Mouse (Mus musculus) stomach, adult 2 months (tissue): ENCODE data around the gene 4930563M21Rik. TPM values are rescaled to one million over a fixed set of nuclear protein-coding genes. Genes with fewer than 3 reads are reported as not detected.

Source experiments
- polyA plus RNA-seq: library from polyadenylated mRNA; depleted of rRNA; stranded (reverse); fragments of >200 nt; gene quantifications from 2 replicates; pipeline ENCODE4 v1.2.3, GENCODE M21; 2012; rRNA removed

The 4930563M21Rik gene
- polyA plus RNA-seq: not detected in 2 replicates

GRCm38 (mm10) chr9:56010450-56010849 is at the start of gene 4930563M21Rik:
TSS of gene 4930563M21Rik (minus strand) at chr9:56010550.

GRCm38 (mm10) chr9:56041372-56042180 is 31.2 kb upstream of the 4930563M21Rik start, which contains the start of gene Rcn2:
TSS of gene Rcn2 (plus strand) at chr9:56041845.

GRCm38 (mm10) chr9:55937664-55938617 is 72.4 kb downstream of the 4930563M21Rik start, which contains the start of gene Scaper:
TSS of gene Scaper (minus strand) at chr9:55938119.

Other genes starting within 250 kb of the 4930563M21Rik start
- gene Scaper, start 72.4 kb downstream of the 4930563M21Rik start, polyA plus RNA-seq: 2.0 and 2.3 TPM in 2 replicates
- gene Rcn2, start 31.3 kb upstream of the 4930563M21Rik start, polyA plus RNA-seq: 24.2 and 67.8 TPM in 2 replicates
- 9.0 TPM in 2 replicates for gene Pstpip1, start 79.4 kb upstream of the 4930563M21Rik start, polyA plus RNA-seq
- 64.5 and 88.9 TPM in 2 replicates for gene Tspan3, start 154.9 kb upstream of the 4930563M21Rik start, polyA plus RNA-seq